Mouse (Mus musculus) embryonic stem cell, embryonic (primary cell): Measurements from ENCODE around the gene Gm3012.
"Not testable (repeated sequence)": the region's sequence is repeated elsewhere in the genome, so short reads cannot be mapped to it uniquely, and the experiment has no call there.

Experiments used
- CTCF ChIA-PET, 4 experiments: fragments of 300-600 bp in 2 of 4; fragments of 350-600 bp in 2 of 4; sonication (Branson Sonifier 250); formaldehyde crosslinking; loops; one replicate each; lab custom pipeline; 2022; ENCODE audit warnings: inconsistent platforms in 2 of 4; lab: Charles Lee
- POLR2A ChIA-PET, 4 experiments: fragments of 300-600 bp in 2 of 4; fragments of 350-600 bp in 2 of 4; sonication (Branson Sonifier 250); formaldehyde crosslinking; loops; one replicate each; lab custom pipeline; 2022; ENCODE audit warnings: antibody characterized with exemption in 4 of 4, inconsistent platforms in 1 of 4; lab: Charles Lee

Gene Gm3012

GRCm38 (mm10) chr14:3634212-3634611 is at the start of gene Gm3012:
Gene Gm3012, plus strand, starts transcription at chr14:3634512.
- CTCF ChIA-PET, POLR2A ChIA-PET: not testable (repeated sequence)

- CTCF ChIA-PET, POLR2A ChIA-PET: not testable (repeated sequence)
Observed at GRCm38 (mm10) chr14:3651730-3652129, 17.4 kb downstream of the Gm3012 start, which contains the start of gene Gm3020. Gene Gm3020, plus strand, starts transcription at chr14:3652030.

- POLR2A ChIA-PET, CTCF ChIA-PET: not testable (repeated sequence)
Observed at GRCm38 (mm10) chr14:3688483-3688882, 54.2 kb downstream of the Gm3012 start, which contains the start of gene Gm3043. Gene Gm3043, plus strand, starts transcription at chr14:3688783.
